Mouse (Mus musculus) stomach, postnatal 0 days (tissue): ENCODE data around the gene Ppp4c.

Experiments
- CTCF ChIP-seq: IDR thresholded peaks from 2 replicates; pipeline ENCODE4 v1.5.1; 2016; ENCODE audit warnings: antibody characterized with exemption, low read depth, mild to moderate bottlenecking, moderate library complexity
- EP300 ChIP-seq: optimal IDR thresholded peaks from 2 replicates; pipeline ENCODE3; 2016; ENCODE audit warnings: antibody characterized with exemption

DNA sequence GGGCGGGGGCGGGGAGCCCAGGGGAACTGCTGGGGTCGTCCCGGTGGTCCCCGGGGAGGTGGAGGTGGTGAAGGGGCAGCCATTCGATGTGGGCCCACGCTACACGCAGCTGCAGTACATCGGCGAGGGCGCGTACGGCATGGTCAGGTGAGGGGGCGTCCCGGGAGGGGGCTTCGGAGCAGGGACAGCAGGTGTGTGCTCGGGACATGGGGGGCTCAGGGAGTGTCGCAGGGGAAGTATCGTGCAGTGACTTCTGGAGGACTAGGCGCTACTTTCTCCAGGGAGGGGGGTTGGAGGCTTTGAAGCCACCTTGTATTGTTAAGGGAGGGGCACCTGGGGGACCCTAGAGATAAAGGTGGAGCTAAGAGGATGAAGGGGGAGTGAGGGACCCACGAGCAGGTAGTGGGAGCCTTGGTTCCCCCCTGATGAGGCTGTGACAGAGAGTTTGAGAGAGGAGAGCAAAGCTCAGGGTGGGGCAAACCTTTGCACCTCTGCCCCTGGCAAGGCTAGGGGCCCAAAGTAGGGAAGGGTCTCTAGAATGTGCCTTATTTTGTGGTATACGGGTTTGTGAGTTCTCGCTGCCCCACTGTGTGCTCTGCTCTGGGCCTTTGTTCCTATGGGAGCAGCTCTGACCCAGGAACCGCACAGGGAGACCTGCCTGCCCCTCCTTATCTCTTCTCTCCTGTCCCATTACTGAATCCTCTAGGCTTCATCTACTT is 32.5 kb downstream of the Ppp4c start:
- TF ChIP-seq CTCF (no peak), EP300 (no peak)
